Mouse (Mus musculus) mesoderm, embryonic 11.5 days (tissue): ENCODE measurements at regions not wholly inside any gene's neighbourhood (a gene's known extent, or its start where the extent isn't known, plus 50 kb on each side); places are given as distances from the start of the nearest gene placed in this dataset.

Source experiments
- DNase-seq: peaks from one replicate; pipeline ENCODE4 v3.0.0-alpha.2; 2012; ENCODE audit warnings: low read depth, low spot score

GRCm38 (mm10) chr4:35417866-35418265 lies 191.9 kb upstream of the C9orf72 start:
- DNase-seq: peak; percentile 68

GRCm38 (mm10) chr4:35413488-35413887 lies 187.5 kb upstream of the C9orf72 start:
- no peak for DNase-seq

- DNase-seq: no peak
Observed at GRCm38 (mm10) chr4:35405301-35406006, 179.5 kb upstream of the C9orf72 start.

- no peak for DNase-seq
Observed at GRCm38 (mm10) chr4:35404068-35404467, 178.1 kb upstream of the C9orf72 start.

- DNase-seq: no peak
Observed at GRCm38 (mm10) chr4:35403594-35403993, 177.6 kb upstream of the C9orf72 start.

GRCm38 (mm10) chr4:35402376-35403133 lies 176.6 kb upstream of the C9orf72 start:
- DNase-seq: no peak

- no peak for DNase-seq
Observed at GRCm38 (mm10) chr4:35401783-35402182, 175.8 kb upstream of the C9orf72 start.

- DNase-seq: no peak
Observed at GRCm38 (mm10) chr4:35400511-35400910, 174.5 kb upstream of the C9orf72 start.

- no peak for DNase-seq
Observed at GRCm38 (mm10) chr4:35395583-35395877, 169.6 kb upstream of the C9orf72 start.

GRCm38 (mm10) chr4:35394821-35395582 lies 169.0 kb upstream of the C9orf72 start:
- DNase-seq: no peak

- no peak for DNase-seq
Observed at GRCm38 (mm10) chr4:35375791-35376190, 149.8 kb upstream of the C9orf72 start.

GRCm38 (mm10) chr4:35373213-35373860 lies 147.4 kb upstream of the C9orf72 start:
- DNase-seq: no peak

GRCm38 (mm10) chr4:35372528-35373212 lies 146.7 kb upstream of the C9orf72 start:
- peak; percentile 89 for DNase-seq

- DNase-seq: no peak
Observed at GRCm38 (mm10) chr4:35364161-35364560, 138.2 kb upstream of the C9orf72 start.

- DNase-seq: no peak
Observed at GRCm38 (mm10) chr4:35362176-35362575, 136.2 kb upstream of the C9orf72 start.

- DNase-seq: no peak
Observed at GRCm38 (mm10) chr4:35359376-35359775, 133.4 kb upstream of the C9orf72 start.

- no peak for DNase-seq
Observed at GRCm38 (mm10) chr4:35356904-35357563, 131.1 kb upstream of the C9orf72 start.

- no peak for DNase-seq
Observed at GRCm38 (mm10) chr4:35356051-35356450, 130.1 kb upstream of the C9orf72 start.

- DNase-seq: peak; percentile 78
Observed at GRCm38 (mm10) chr4:35354046-35354445, 128.1 kb upstream of the C9orf72 start.

GRCm38 (mm10) chr4:35352606-35353005 lies 126.6 kb upstream of the C9orf72 start:
- DNase-seq: no peak

GRCm38 (mm10) chr4:35350465-35350864 lies 124.5 kb upstream of the C9orf72 start:
- no peak for DNase-seq
